Mouse (Mus musculus) kidney, embryonic 15.5 days (tissue): ENCODE measurements at regions not wholly inside any gene's neighbourhood (a gene's known extent, or its start where the extent isn't known, plus 50 kb on each side); places are given as distances from the start of the nearest gene placed in this dataset.

Source experiments
- ATAC-seq: fragments of 200-750 bp; cut with Nextera tagmentation; replicated peaks from 2 replicates; pipeline ENCODE4 v1.8.0; 2017; ENCODE audit warnings: moderate TSS enrichment; ENCODE audit not compliant: low FRiP score
- H3K27ac ChIP-seq: fragments of 300-500 bp; sonication (generic); 2 replicates; pipeline ENCODE4 v1.5.1; 2015; ENCODE audit warnings: mild to moderate bottlenecking, inconsistent platforms
- H3K27me3 ChIP-seq: fragments of 300-500 bp; sonication (generic); 2 replicates; pipeline ENCODE4 v1.6.1; 2015; ENCODE audit warnings: inconsistent platforms
- H3K36me3 ChIP-seq: fragments of 300-500 bp; sonication (generic); 2 replicates; pipeline ENCODE4 v1.6.1; 2015; ENCODE audit warnings: inconsistent platforms
- H3K4me1 ChIP-seq: fragments of 300-500 bp; sonication (generic); 2 replicates; pipeline ENCODE4 v1.6.1; 2015; ENCODE audit warnings: inconsistent platforms
- H3K4me2 ChIP-seq: fragments of 300-500 bp; sonication (generic); 2 replicates; pipeline ENCODE4 v1.6.1; 2015; ENCODE audit warnings: moderate library complexity, mild to moderate bottlenecking, inconsistent platforms
- H3K4me3 ChIP-seq: fragments of 300-500 bp; sonication (generic); replicated peaks from 2 replicates; pipeline ENCODE4 v1.5.1; 2015; ENCODE audit warnings: mild to moderate bottlenecking, inconsistent platforms
- H3K9ac ChIP-seq: fragments of 300-500 bp; sonication (generic); 2 replicates; pipeline ENCODE4 v1.6.1; 2015; ENCODE audit warnings: mild to moderate bottlenecking, inconsistent platforms
- H3K9me3 ChIP-seq: fragments of 300-500 bp; sonication (generic); replicated peaks from 2 replicates; pipeline ENCODE4 v1.6.1; 2016; ENCODE audit warnings: inconsistent platforms
- WGBS: fragments of 180-500 bp; shearing (Covaris S2); methylation state at CpG from one replicate; pipeline ENCODE4 v1.1.7; 2015; ENCODE audit warnings: mixed read lengths; 5-methylcytosine and 5-hydroxymethylcytosine counted together

- Histone ChIP-seq H3K27ac (no peak overlapping the region), H3K9me3 (no peaks in the 10 kb centered on the region), H3K27me3 (no peaks in the 10 kb centered on the region), H3K4me2 (no peak overlapping the region), H3K9ac (no peak overlapping the region), H3K36me3 (no peaks in the 10 kb centered on the region), H3K4me1 (no peaks in the 10 kb centered on the region), H3K4me3 (no peak overlapping the region)
- 77% methylated on average over 2 of the region's 2 CpGs for WGBS
- no peak for ATAC-seq
Measured at GRCm38 (mm10) chr1:148863582-148863981, 1097.5 kb downstream of the Pla2g4a start.

GRCm38 (mm10) chr1:148852990-148853389, 1108.1 kb downstream of the Pla2g4a start:
- H3K9ac ChIP-seq: no peak overlapping the region
- no peaks in the 10 kb centered on the region for H3K9me3 ChIP-seq
- no peaks in the 10 kb centered on the region for H3K27me3 ChIP-seq
- no peak for ATAC-seq
- H3K4me3 ChIP-seq: no peak overlapping the region
- no peak overlapping the region for H3K4me2 ChIP-seq
- no peaks in the 10 kb centered on the region for H3K4me1 ChIP-seq
- WGBS: 85% methylated on average over 1 of the region's 1 CpGs
- no peak overlapping the region for H3K27ac ChIP-seq
- H3K36me3 ChIP-seq: no peaks in the 10 kb centered on the region

GRCm38 (mm10) chr1:148846595-148846994, 1114.5 kb downstream of the Pla2g4a start:
- no peaks in the 10 kb centered on the region for H3K27me3 ChIP-seq
- H3K4me1 ChIP-seq: no peaks in the 10 kb centered on the region
- no peak overlapping the region for H3K27ac ChIP-seq
- 84% methylated on average over 2 of the region's 2 CpGs for WGBS
- no peak for ATAC-seq
- H3K4me3 ChIP-seq: no peak overlapping the region
- H3K36me3 ChIP-seq: no peaks in the 10 kb centered on the region
- H3K4me2 ChIP-seq: no peak overlapping the region
- no peak overlapping the region for H3K9ac ChIP-seq
- no peaks in the 10 kb centered on the region for H3K9me3 ChIP-seq

GRCm38 (mm10) chr1:148823146-148823545, 1137.9 kb downstream of the Pla2g4a start:
- no peak overlapping the region for H3K27ac ChIP-seq
- no peak for ATAC-seq
- H3K4me2 ChIP-seq: no peak overlapping the region
- H3K9ac ChIP-seq: no peak overlapping the region
- no peaks in the 10 kb centered on the region for H3K36me3 ChIP-seq
- H3K4me3 ChIP-seq: no peak overlapping the region
- H3K27me3 ChIP-seq: no peaks in the 10 kb centered on the region
- WGBS: 44% methylated on average over 3 of the region's 3 CpGs
- no peaks in the 10 kb centered on the region for H3K9me3 ChIP-seq
- no peaks in the 10 kb centered on the region for H3K4me1 ChIP-seq

GRCm38 (mm10) chr1:148808707-148809106, 1152.4 kb downstream of the Pla2g4a start:
- H3K4me3 ChIP-seq: no peak overlapping the region
- no peaks in the 10 kb centered on the region for H3K27me3 ChIP-seq

GRCm38 (mm10) chr1:148797110-148797509, 1164.0 kb downstream of the Pla2g4a start:
- Histone ChIP-seq H3K9me3 (no peaks in the 10 kb centered on the region), H3K36me3 (no peaks in the 10 kb centered on the region), H3K9ac (no peak overlapping the region), H3K4me1 (no peaks in the 10 kb centered on the region), H3K27ac (no peak overlapping the region), H3K27me3 (no peaks in the 10 kb centered on the region), H3K4me2 (no peak overlapping the region), H3K4me3 (no peak overlapping the region)
- ATAC-seq: no peak

More at GRCm38 (mm10) chr1:148808707-148809106, 1152.4 kb downstream of the Pla2g4a start:
- Histone ChIP-seq H3K9me3 (no peaks in the 10 kb centered on the region), H3K36me3 (no peaks in the 10 kb centered on the region), H3K4me1 (no peaks in the 10 kb centered on the region), H3K27ac (no peak overlapping the region), H3K9ac (no peak overlapping the region), H3K4me2 (no peak overlapping the region)
- ATAC-seq: no peak

GRCm38 (mm10) chr1:148750806-148751205, 1210.3 kb downstream of the Pla2g4a start:
- Histone ChIP-seq H3K36me3 (no peaks in the 10 kb centered on the region), H3K4me2 (no peak overlapping the region), H3K4me3 (no peak overlapping the region), H3K9ac (no peak overlapping the region), H3K27me3 (no peaks in the 10 kb centered on the region), H3K4me1 (no peaks in the 10 kb centered on the region), H3K27ac (no peak overlapping the region), H3K9me3 (no peaks in the 10 kb centered on the region)
- ATAC-seq: no peak

GRCm38 (mm10) chr1:148722106-148722505, 1239.0 kb downstream of the Pla2g4a start:
- H3K27me3 ChIP-seq: no peaks in the 10 kb centered on the region
- H3K36me3 ChIP-seq: no peaks in the 10 kb centered on the region
- no peaks in the 10 kb centered on the region for H3K4me1 ChIP-seq
- no peaks in the 10 kb centered on the region for H3K9me3 ChIP-seq
- H3K9ac ChIP-seq: no peak overlapping the region
- 45% methylated on average over 1 of the region's 1 CpGs for WGBS
- H3K4me3 ChIP-seq: no peak overlapping the region
- ATAC-seq: no peak
- no peak overlapping the region for H3K4me2 ChIP-seq
- no peak overlapping the region for H3K27ac ChIP-seq

GRCm38 (mm10) chr1:148721409-148721808, 1239.7 kb downstream of the Pla2g4a start:
- Histone ChIP-seq H3K9ac (no peak overlapping the region), H3K4me1 (no peaks in the 10 kb centered on the region), H3K27ac (no peak overlapping the region), H3K4me3 (no peak overlapping the region), H3K27me3 (no peaks in the 10 kb centered on the region), H3K36me3 (no peaks in the 10 kb centered on the region), H3K9me3 (no peaks in the 10 kb centered on the region), H3K4me2 (no peak overlapping the region)
- 69% methylated on average over 1 of the region's 1 CpGs for WGBS
- ATAC-seq: no peak

- 44% methylated on average over 4 of the region's 4 CpGs for WGBS
Measured at GRCm38 (mm10) chr1:148720980-148721379, 1240.1 kb downstream of the Pla2g4a start.

GRCm38 (mm10) chr1:148708084-148708483, 1253.0 kb downstream of the Pla2g4a start:
- Histone ChIP-seq H3K4me3 (no peak overlapping the region), H3K27ac (no peak overlapping the region), H3K27me3 (no peaks in the 10 kb centered on the region), H3K9me3 (no peaks in the 10 kb centered on the region), H3K36me3 (no peaks in the 10 kb centered on the region), H3K4me2 (no peak overlapping the region), H3K9ac (no peak overlapping the region), H3K4me1 (no peaks in the 10 kb centered on the region)
- ATAC-seq: no peak

More at GRCm38 (mm10) chr1:148720980-148721379, 1240.1 kb downstream of the Pla2g4a start:
- no peak overlapping the region for H3K4me3 ChIP-seq
- no peaks in the 10 kb centered on the region for H3K27me3 ChIP-seq
- ATAC-seq: no peak
- no peaks in the 10 kb centered on the region for H3K9me3 ChIP-seq
- no peaks in the 10 kb centered on the region for H3K36me3 ChIP-seq
- no peak overlapping the region for H3K9ac ChIP-seq
- no peak overlapping the region for H3K4me2 ChIP-seq
- no peaks in the 10 kb centered on the region for H3K4me1 ChIP-seq
- no peak overlapping the region for H3K27ac ChIP-seq

GRCm38 (mm10) chr1:148707657-148708056, 1253.4 kb downstream of the Pla2g4a start:
- Histone ChIP-seq H3K4me3 (no peak overlapping the region), H3K4me2 (no peak overlapping the region), H3K27ac (no peak overlapping the region), H3K9ac (no peak overlapping the region), H3K9me3 (no peaks in the 10 kb centered on the region), H3K36me3 (no peaks in the 10 kb centered on the region), H3K4me1 (no peaks in the 10 kb centered on the region), H3K27me3 (no peaks in the 10 kb centered on the region)
- no peak for ATAC-seq

GRCm38 (mm10) chr1:148706271-148706807, 1254.8 kb downstream of the Pla2g4a start:
- ATAC-seq: no peak
- Histone ChIP-seq H3K4me2 (no peak overlapping the region), H3K36me3 (no peaks in the 10 kb centered on the region), H3K9ac (no peak overlapping the region), H3K4me1 (no peaks in the 10 kb centered on the region), H3K27me3 (no peaks in the 10 kb centered on the region), H3K4me3 (no peak overlapping the region), H3K9me3 (no peaks in the 10 kb centered on the region), H3K27ac (no peak overlapping the region)
- WGBS: 72% methylated on average over 5 of the region's 5 CpGs
